Mouse (Mus musculus): ENCODE results near the gene Dcun1d5. TPM values are rescaled to one million over a fixed set of nuclear protein-coding genes. Genes with fewer than 3 reads are reported as not detected.
"Not testable (repeated sequence)": the region's sequence is repeated elsewhere in the genome, so short reads cannot be mapped to it uniquely, and the experiment has no call there.

Gene Dcun1d5
- polyA plus RNA-seq, 1 experiment: not detected

DNA sequence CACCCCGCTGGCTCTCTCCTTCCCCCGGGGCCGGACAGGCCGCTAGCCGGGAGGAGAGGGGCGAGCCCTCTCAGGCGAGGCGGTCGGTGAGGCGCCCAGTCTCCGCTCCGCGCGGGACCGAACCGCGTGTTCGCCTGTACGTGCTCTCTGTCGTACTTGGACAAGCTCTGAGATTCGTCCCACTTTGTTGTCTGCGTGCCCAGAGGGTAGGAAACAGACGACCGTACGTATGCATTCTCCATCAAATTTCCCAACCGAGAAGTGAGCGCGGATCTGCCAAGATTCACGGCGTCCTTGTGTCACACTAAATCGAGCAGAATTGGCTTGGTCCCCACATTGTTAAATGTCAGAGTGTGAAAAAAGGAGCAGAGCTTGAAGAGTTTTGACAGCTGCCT lies 574 bp downstream of the Dcun1d5 start:
- Histone ChIP-seq H3K4me1 (ENCODE audit: control insufficient read depth, insufficient read depth, low read length) (no peaks in the 10 kb centered on the region), H3K4me3 (ENCODE audit: insufficient read depth, low read depth, low read length) (peak overlapping the region; percentile 91), H3K27ac (ENCODE audit: insufficient read depth, low read depth, low read length) (no peak overlapping the region)
- TF ChIP-seq CTCF (IDR thresholded peaks at IDR 0.05; ENCODE audit: insufficient read depth, low read depth, low read length): no peak
- no peak for TF ChIP-seq POLR2A (IDR thresholded peaks at IDR 0.05; ENCODE audit: insufficient read depth, low read depth, low read length)
- under 1% methylated on average over 30 of the region's 31 CpGs for WGBS

DNA sequence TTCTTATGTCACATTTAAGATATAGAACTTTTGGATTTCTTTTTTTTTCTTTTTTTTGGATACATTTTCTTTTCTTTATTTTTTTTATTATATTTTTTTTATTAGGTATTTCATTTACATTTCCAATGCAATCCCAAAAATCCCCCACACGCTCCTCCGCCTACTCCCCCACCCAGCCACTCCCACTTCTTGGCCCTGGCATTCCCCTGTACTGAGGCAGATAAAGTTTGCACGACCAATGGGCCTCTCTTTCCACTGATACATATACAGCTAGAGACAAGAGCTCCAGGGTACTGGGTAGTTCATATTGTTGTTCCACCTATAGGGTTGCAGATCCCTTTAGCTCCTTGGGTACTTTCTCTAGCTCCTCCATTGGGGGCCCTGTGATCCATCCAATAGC lies 6.4 kb downstream of the Dcun1d5 start:
- 99% methylated on average over 3 of the region's 3 CpGs for WGBS
- not testable (repeated sequence) for H3K4me3 ChIP-seq (ENCODE audit: insufficient read depth, low read depth, low read length); H3K27ac ChIP-seq (ENCODE audit: insufficient read depth, low read depth, low read length); H3K4me1 ChIP-seq (ENCODE audit: control insufficient read depth, insufficient read depth, low read length)

DNA sequence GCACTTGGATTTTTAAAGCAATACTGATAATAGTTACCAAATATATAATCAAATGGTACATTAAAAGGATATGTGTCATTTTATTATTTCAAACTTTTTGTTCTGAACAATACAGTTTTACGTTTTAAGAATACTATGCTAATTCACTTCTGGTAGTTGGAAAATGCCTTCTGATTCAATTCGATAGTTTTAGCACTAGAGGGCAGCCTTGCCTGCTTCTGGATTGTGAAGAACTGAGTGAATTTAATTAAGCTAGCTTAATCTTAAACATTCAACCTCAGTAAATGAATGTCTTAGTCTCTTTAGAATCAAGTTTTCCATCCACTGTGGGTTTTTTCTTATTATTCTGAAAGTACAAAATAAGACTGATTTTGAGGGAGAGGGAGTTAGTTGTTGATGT lies 31.9 kb downstream of the Dcun1d5 start:
- 37% methylated on average over 2 of the region's 2 CpGs for WGBS
- Histone ChIP-seq H3K4me1 (ENCODE audit: control insufficient read depth, insufficient read depth, low read length) (no peaks in the 10 kb centered on the region), H3K27ac (ENCODE audit: insufficient read depth, low read depth, low read length) (no peak overlapping the region), H3K4me3 (ENCODE audit: insufficient read depth, low read depth, low read length) (no peak overlapping the region)
- TF ChIP-seq CTCF (IDR thresholded peaks at IDR 0.05; ENCODE audit: insufficient read depth, low read depth, low read length) (no peak), POLR2A (IDR thresholded peaks at IDR 0.05; ENCODE audit: insufficient read depth, low read depth, low read length) (no peak)

DNA sequence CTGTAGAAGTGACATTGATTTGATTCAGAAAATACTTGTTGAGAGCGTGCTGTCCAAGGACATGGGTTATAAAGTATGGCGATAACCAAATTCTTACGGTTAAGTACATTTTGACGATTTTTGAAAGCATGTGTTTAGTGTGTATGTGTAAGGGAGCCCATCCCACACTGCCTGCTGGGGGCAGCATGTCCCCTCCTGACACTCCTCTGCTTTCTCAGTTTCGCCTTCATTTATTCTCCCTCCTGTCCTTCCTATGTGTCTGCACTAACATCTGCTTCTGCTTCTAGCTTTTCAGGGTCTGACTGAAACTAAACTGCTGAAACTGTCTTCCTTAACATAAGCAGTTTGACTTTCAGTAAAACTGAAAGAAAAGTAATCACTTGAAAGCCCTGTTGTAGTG lies 36.7 kb downstream of the Dcun1d5 start:
- no peak for TF ChIP-seq CTCF (IDR thresholded peaks at IDR 0.05; ENCODE audit: insufficient read depth, low read depth, low read length)
- TF ChIP-seq POLR2A (IDR thresholded peaks at IDR 0.05; ENCODE audit: insufficient read depth, low read depth, low read length): no peak
- H3K4me1 ChIP-seq (ENCODE audit: control insufficient read depth, insufficient read depth, low read length): no peaks in the 10 kb centered on the region
- 87% methylated on average over 5 of the region's 5 CpGs for WGBS
- H3K27ac ChIP-seq (ENCODE audit: insufficient read depth, low read depth, low read length): no peak overlapping the region
- no peak overlapping the region for H3K4me3 ChIP-seq (ENCODE audit: insufficient read depth, low read depth, low read length)

DNA sequence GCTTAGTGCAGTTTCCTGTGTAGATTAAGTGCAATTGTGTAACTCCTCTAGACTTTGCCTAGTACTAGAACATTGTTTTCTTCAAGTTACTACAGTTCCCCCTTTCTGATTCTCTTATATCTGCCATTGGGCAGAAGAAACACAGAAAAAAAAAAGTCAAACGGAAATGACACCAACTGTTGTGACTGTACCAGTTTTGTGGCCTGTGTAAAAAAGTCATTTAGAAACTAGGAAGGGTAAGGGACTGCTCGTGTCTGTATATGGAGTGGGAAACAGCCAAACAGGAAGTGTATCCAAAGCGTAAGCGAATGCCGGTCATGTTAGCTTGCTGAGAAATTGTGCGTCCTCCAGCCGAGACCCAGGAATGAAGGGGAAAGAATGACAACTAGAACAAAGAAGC lies 37.1 kb downstream of the Dcun1d5 start:
- H3K27ac ChIP-seq (ENCODE audit: insufficient read depth, low read depth, low read length): no peak overlapping the region
- WGBS: 83% methylated on average over 7 of the region's 7 CpGs
- H3K4me1 ChIP-seq (ENCODE audit: control insufficient read depth, insufficient read depth, low read length): no peaks in the 10 kb centered on the region
- no peak for TF ChIP-seq CTCF (IDR thresholded peaks at IDR 0.05; ENCODE audit: insufficient read depth, low read depth, low read length)
- no peak for TF ChIP-seq POLR2A (IDR thresholded peaks at IDR 0.05; ENCODE audit: insufficient read depth, low read depth, low read length)
- no peak overlapping the region for H3K4me3 ChIP-seq (ENCODE audit: insufficient read depth, low read depth, low read length)

DNA sequence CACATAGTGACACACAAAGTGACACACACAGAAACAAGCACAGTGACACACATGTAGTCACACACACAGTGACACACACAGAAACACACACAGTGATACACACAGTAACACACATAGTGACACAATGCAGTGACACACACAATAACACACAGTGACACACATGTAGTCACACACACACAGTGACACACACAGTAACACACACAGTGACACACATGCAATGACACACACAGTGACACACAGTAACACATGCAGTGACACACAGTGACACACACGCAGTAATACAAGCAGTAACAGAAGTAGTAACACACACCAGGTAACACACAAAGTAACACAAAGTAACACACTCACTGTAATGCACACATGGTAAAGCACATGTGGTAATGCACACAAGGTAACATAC lies 54.3 kb downstream of the Dcun1d5 start:
- WGBS: 100% methylated on average over 1 of the region's 1 CpGs
- TF ChIP-seq POLR2A (IDR thresholded peaks at IDR 0.05; ENCODE audit: insufficient read depth, low read depth, low read length): no peak
- TF ChIP-seq CTCF (IDR thresholded peaks at IDR 0.05; ENCODE audit: insufficient read depth, low read depth, low read length): no peak
- H3K4me3 ChIP-seq (ENCODE audit: insufficient read depth, low read depth, low read length): no peak overlapping the region
- H3K4me1 ChIP-seq (ENCODE audit: control insufficient read depth, insufficient read depth, low read length): no peaks in the 10 kb centered on the region
- no peak overlapping the region for H3K27ac ChIP-seq (ENCODE audit: insufficient read depth, low read depth, low read length)

DNA sequence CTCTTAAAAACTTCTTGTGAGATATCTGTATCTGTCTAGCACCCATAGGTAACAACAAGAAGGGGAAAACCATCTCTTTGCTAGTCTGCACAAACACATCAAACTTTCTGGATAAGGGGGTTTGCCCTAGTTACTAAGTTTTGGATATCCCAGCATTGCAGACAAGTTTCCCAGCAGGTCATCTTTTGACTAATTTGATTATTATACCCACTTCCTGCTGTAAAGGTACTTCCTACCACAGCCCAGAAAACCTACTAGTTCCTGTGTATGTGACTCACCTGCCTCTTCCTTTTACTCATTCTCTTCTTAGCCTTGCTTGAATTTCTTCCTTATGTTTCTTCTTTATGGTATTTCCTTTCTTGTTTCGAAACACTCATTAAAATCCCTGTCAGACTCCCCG lies 55.6 kb downstream of the Dcun1d5 start:
- no peak for TF ChIP-seq POLR2A (IDR thresholded peaks at IDR 0.05; ENCODE audit: insufficient read depth, low read depth, low read length)
- TF ChIP-seq CTCF (IDR thresholded peaks at IDR 0.05; ENCODE audit: insufficient read depth, low read depth, low read length): no peak
- H3K4me1 ChIP-seq (ENCODE audit: control insufficient read depth, insufficient read depth, low read length): no peaks in the 10 kb centered on the region
- H3K4me3 ChIP-seq (ENCODE audit: insufficient read depth, low read depth, low read length): no peak overlapping the region
- WGBS: 91% methylated on average over 2 of the region's 2 CpGs
- no peak overlapping the region for H3K27ac ChIP-seq (ENCODE audit: insufficient read depth, low read depth, low read length)

DNA sequence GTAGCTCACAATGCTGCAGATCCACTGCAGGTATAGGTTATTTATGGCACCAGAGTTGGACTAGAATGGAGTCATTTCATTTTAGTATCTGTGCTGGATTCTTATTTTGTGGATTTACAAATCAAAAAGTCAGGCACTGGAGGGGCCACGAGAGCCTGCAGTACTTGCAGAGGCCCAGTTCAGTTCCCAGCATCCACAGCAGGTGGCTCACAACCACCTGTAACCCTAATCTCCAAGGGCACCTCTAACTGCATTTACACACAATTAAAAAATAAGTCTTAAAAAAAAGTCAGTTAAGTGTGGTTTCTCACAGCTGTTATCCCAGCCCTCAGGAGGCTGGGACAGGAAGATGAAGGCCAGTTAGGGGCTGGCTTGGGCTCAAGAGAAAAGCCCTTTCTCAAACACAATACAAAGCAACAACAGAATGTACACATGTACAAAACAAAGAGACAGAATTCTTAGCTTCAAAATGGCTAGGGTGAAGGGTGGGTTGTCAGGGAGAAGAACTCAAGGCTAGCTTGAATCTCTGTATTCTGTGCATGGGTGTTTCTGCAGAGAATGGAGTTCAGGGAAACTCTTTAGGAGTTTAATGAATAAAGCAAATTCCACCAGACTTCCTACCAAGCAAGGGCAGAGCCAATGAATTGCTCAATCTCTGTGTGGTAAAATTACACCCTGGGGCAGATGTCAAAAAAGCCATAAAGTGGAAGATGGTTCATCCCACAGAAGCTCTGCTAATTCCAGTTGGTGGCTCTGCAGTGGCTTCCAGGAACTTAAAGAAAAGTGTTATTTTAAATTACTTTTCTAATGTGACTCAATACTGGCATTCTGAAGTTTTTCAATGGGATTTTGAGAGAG lies 68.7 kb downstream of the Dcun1d5 start:
- TF ChIP-seq POLR2A (IDR thresholded peaks at IDR 0.05; ENCODE audit: insufficient read depth, low read depth, low read length) (no peak), CTCF (IDR thresholded peaks at IDR 0.05; ENCODE audit: insufficient read depth, low read depth, low read length) (no peak)
- Histone ChIP-seq H3K4me3 (ENCODE audit: insufficient read depth, low read depth, low read length) (no peak overlapping the region), H3K27ac (ENCODE audit: insufficient read depth, low read depth, low read length) (no peak overlapping the region), H3K4me1 (ENCODE audit: control insufficient read depth, insufficient read depth, low read length) (no peaks in the 10 kb centered on the region)
- 88% methylated on average over 1 of the region's 1 CpGs for WGBS

Other genes starting within 250 kb of the Dcun1d5 start
- not detected in 2 replicates for gene Dync2h1, start 74 bp upstream of the Dcun1d5 start, polyA plus RNA-seq (2012; ENCODE audit: insufficient read depth, insufficient read length, low replicate concordance, missing spikeins)
- gene Mmp13, start 88.0 kb downstream of the Dcun1d5 start, polyA plus RNA-seq (2012; ENCODE audit: insufficient read depth, insufficient read length, low replicate concordance, missing spikeins): not detected in 2 replicates
- gene Mmp12, start 159.9 kb downstream of the Dcun1d5 start, polyA plus RNA-seq (2012; ENCODE audit: insufficient read depth, insufficient read length, low replicate concordance, missing spikeins): not detected in 2 replicates
- gene Mmp1b, start 203.5 kb downstream of the Dcun1d5 start, polyA plus RNA-seq (2012; ENCODE audit: insufficient read depth, insufficient read length, low replicate concordance, missing spikeins): not detected in 2 replicates